Mouse (Mus musculus) cerebellum, adult 2 months (tissue): ENCODE measurements around the gene Gm9758. TPM values are rescaled to one million over a fixed set of nuclear protein-coding genes. Genes with fewer than 3 reads are reported as not detected.
"Not testable (repeated sequence)": the region's sequence is repeated elsewhere in the genome, so short reads cannot be mapped to it uniquely, and the experiment has no call there.

ENCODE experiments used
- DNase-seq, 2 experiments: peaks; one replicate each; pipeline ENCODE4 v3.0.0; 2021
- H3K27ac ChIP-seq: fragments of 200-500 bp; 2 replicates; pipeline ENCODE4 v1.5.1; 2012; ENCODE audit warnings: low read length, control low read depth, inconsistent platforms; ENCODE audit not compliant: insufficient read depth
- H3K27me3 ChIP-seq: fragments of 200-500 bp; 2 replicates; pipeline ENCODE4 v1.6.1; 2012; ENCODE audit warnings: inconsistent platforms, mild to moderate bottlenecking, low read length, moderate library complexity; ENCODE audit not compliant: control insufficient read depth, insufficient read depth
- H3K4me1 ChIP-seq: fragments of 200-500 bp; 2 replicates; pipeline ENCODE4 v1.6.1; 2011; ENCODE audit warnings: low read length; ENCODE audit not compliant: control insufficient read depth, insufficient read depth
- H3K4me3 ChIP-seq: fragments of 200-500 bp; replicated peaks from 2 replicates; pipeline ENCODE3; 2011; ENCODE audit warnings: mild to moderate bottlenecking, low read depth, low read length, control low read depth; ENCODE audit not compliant: insufficient read depth
- WGBS: fragments of 180-500 bp; shearing (Covaris S2); methylation state at CpG from one replicate; pipeline ENCODE4 v1.1.7; 2018; 5-methylcytosine and 5-hydroxymethylcytosine counted together
- polyA plus RNA-seq: library from polyadenylated mRNA; depleted of rRNA; stranded (reverse); fragments of >200 nt; gene quantifications from 2 replicates; pipeline ENCODE4 v1.2.3, GENCODE M21; 2012; rRNA removed

Gm9758 gene
- polyA plus RNA-seq, result not detected in 2 replicates

DNA sequence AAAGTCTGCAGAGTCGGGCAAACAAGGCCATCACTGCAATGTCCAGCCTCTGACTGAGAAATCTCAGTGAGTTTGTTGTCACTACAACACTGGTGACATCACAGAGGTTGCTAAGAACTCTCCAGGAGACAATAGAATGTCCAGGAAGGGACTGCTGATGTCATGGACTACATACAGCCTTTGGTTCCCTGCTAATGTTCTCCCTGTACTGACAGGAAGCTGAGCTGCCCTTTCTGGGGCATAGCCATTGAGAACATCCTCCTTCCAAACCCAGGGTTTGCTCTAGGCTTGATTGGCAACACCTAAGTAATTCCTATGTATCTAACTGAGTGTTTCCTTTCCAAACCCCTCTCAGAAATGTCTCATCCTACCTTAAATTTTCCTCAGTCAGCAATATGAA is at the start of gene Gm9758:
Gm9758 (minus strand) TSS at position 101 of the 400 bp plus-strand sequence.
- 22% methylated on average over 1 of the region's 1 CpGs for WGBS
- H3K27me3 ChIP-seq, H3K27ac ChIP-seq, H3K4me1 ChIP-seq, DNase-seq, H3K4me3 ChIP-seq: not testable (repeated sequence)

DNA sequence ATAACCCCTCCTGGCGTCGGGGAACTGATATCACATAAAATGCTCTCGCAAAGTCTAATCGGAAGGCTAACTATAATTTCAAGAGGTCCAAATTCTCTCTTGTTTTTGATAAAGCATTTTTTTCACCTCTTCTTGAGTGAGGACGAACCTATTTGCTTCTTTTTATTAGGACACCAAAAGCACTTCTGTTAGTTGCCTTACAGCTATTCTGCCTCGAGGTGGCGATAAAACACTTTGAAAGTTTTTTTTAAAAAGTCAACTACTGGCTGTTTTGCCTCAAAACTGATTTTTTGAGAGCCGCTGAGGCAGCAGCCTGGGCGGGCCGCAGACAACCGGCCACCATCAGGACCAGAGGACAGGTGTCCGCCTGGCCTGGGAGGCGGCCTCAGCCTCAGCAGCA is 49.1 kb upstream of the Gm9758 start:
- 81% methylated on average over 13 of the region's 13 CpGs for WGBS
- not testable (repeated sequence) for H3K27me3 ChIP-seq, H3K27ac ChIP-seq, H3K4me1 ChIP-seq, H3K4me3 ChIP-seq, DNase-seq

DNA sequence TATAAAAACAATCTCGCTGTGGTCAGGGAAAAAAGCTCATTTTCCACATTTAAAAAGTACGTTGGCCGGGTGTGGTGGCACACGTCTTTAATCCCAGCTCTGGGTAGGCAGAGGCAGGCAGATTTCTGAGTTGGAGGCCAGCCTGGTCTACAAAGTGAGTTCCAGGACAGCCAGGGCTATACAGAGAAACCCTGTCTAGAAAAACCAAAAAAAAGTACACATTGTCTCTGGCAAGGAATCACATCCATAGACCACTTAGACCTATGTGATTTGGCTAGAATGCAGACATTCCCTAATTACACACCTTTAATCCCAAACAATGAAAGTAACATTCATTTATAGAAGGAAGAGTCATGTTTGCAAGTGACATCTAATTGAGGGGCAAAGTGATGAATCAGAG is 46.8 kb upstream of the Gm9758 start:
- not testable (repeated sequence) for H3K27ac ChIP-seq, H3K27me3 ChIP-seq, H3K4me1 ChIP-seq, H3K4me3 ChIP-seq, DNase-seq
- WGBS, result 76% methylated on average over 4 of the region's 4 CpGs

DNA sequence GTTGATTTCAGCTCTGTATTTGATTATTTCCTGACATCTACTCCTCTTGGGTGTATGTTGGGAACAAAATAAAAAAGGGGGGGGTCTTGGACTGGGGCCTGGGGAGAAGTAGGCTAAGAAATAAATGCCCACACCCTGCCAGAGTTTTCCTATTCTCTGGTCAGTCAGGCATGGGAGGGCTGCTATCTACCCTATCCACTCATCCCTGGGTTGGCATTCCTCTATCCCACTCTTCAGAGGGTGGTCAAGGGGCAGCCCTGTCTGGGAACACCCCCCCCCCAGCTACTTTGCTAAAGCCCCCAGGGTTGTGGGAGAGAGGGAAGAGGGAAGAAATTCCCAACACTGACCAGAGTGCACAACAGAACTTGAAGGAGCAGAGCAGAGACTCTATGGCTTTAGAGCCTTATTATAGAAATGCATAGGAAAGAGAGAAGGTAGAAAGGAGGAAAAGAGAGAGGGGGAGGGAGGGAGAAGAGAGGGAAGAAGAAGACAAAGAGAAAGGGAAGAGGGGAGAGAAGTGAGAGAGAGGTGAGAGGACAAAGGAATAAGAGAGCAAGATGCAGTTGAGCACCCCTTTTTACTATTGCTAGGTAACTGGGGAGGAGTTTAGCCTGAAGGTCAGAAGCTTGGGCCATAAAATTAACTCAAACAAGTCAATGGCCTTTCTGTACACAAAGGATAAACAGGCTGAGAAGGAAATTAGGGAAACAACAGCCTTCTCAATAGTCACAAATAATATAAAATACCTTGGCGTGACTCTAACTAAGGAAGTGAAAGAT is 41.4 kb upstream of the Gm9758 start:
- DNase-seq, H3K4me1 ChIP-seq, H3K27me3 ChIP-seq, H3K4me3 ChIP-seq, H3K27ac ChIP-seq: not testable (repeated sequence)
- 90% methylated on average over 1 of the region's 1 CpGs for WGBS

DNA sequence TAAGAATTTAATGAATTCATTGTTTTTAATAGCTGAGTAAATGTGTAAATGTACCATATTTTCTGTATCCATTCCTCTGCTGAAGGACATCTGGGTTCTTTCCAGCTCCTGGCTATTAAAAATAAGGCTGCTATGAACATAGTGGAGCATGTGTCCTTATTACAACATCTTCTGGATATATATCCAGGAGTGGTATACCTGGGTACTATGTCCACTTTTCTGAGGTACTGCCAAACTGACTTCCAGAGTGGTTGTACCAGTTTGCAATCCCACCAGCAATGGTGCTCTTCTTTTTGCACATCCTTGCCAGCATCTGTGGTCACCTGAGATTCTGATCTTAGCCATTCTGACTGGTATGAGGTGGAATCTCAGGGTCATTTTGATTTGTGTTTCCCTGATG is 38.9 kb upstream of the Gm9758 start:
- not testable (repeated sequence) for H3K27me3 ChIP-seq, DNase-seq, H3K4me1 ChIP-seq, H3K4me3 ChIP-seq, H3K27ac ChIP-seq

DNA sequence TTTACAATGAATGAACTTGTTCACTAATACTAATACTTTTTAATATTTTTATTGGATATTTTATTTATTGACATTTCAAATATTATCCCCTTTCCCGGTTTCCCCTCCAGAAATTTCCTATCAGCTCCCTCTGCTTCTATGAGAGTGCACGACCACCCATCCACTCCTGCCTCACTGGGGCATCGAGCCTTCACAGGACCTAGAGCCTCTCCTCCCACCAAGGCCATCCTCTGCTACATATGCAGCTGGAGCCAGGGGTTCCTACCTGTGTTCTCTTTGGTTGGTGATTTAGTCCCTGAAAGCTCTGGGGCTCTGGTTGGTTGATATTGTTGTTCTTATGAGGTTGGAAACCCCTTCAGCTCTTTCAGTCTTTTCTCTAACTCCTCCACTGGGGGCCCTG is 38.0 kb upstream of the Gm9758 start:
- WGBS, result 54% methylated on average over 3 of the region's 3 CpGs
- not testable (repeated sequence) for H3K27ac ChIP-seq, H3K27me3 ChIP-seq, H3K4me3 ChIP-seq, H3K4me1 ChIP-seq, DNase-seq

DNA sequence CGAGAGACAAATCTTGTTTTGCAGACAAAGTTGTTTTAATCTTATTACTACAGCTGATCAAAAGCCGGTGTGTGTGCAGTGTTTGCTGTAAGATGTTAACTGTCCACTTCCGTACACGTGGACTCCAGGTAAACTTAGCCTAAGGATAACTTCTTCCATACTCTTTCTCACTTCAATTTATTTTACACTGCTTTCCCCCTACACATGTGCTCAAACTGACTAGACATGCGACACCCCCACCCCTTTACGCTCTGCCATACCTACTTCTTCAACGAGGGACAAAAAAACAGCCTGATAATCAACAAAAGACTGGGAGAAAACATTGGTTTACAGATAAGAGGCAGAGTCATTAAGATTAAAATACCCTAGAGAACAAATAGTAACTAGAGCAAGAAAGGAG is 37.1 kb upstream of the Gm9758 start:
- not testable (repeated sequence) for H3K27ac ChIP-seq, DNase-seq, H3K4me1 ChIP-seq, H3K27me3 ChIP-seq, H3K4me3 ChIP-seq
- 67% methylated on average over 7 of the region's 7 CpGs for WGBS

DNA sequence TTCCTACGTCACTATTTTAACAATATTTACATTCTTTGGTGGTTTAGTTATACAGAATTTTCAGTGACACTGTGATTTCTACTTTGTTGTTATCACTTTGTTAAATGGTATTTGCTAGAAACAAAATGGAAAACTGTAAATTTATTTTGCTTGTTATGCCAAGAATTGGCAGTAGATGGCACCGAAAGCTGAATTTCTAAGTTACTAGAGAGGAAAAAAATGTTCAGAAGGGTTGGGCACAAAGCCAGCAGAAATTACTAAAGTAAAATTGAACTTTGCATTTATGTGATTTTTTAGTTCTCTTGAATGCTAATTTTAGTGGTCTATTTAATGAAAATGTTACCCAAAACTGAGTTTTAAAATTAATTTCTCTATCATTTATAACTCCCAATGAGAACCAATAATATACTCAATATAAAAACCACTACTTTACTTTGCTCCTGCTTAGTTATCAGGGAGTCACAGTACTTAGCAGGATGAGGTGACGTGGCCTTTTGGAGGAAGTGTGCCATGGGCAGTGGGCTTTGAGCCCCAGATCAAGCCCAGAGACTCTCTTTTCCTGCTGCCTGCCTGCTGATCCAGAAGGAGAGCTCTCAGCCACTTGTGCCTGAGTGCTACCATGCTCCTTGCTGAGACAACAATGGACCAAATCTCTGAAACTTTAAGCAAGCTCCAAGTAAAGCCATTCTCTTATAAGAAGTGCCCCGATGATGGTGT is 32.9 kb upstream of the Gm9758 start:
- not testable (repeated sequence) for H3K4me3 ChIP-seq, H3K4me1 ChIP-seq, DNase-seq, H3K27ac ChIP-seq, H3K27me3 ChIP-seq
- WGBS, result 57% methylated on average over 4 of the region's 4 CpGs

DNA sequence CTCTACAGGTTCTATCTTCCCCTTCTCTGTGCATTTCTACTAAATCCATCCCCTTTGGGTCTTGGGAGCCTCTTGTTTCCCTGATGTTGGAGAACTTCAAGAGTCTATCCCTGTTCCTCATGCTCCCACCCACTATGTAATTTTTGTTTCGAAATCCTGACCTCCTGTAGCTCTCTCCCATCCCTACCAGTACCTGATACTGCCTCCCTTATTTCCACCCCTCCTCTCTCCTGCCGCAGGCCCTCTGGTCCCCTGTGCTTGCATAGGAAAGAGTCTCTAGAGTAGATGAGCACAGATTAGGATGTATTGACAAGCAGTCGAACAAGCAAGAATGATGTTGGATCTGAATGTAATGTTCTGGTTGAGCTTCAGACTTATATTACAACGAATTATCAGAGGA is 30.8 kb upstream of the Gm9758 start:
- WGBS, result 62% methylated on average over 4 of the region's 4 CpGs
- H3K27me3 ChIP-seq, DNase-seq, H3K27ac ChIP-seq, H3K4me3 ChIP-seq, H3K4me1 ChIP-seq: not testable (repeated sequence)

DNA sequence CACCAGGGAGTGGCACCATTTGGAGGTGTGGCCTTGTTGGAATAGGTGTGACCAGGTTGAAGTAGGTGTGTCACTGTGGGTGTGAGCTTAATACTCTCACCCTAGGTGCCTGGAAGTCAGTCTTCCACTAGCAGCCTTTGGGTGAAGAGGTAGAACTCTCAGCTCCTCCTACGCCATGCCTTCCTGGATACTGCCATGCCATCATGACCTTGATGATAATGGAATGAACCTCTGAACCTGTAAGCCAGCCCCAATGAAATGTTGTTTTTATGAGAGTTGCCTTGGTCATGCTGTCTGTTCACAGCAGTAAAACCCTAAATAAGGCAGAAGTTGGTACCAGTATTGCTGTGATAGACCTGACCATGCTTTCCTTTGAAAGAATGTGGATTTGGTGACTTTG is 26.3 kb upstream of the Gm9758 start:
- not testable (repeated sequence) for H3K27me3 ChIP-seq, H3K4me3 ChIP-seq, H3K27ac ChIP-seq, H3K4me1 ChIP-seq, DNase-seq
- 88% methylated on average over 1 of the region's 1 CpGs for WGBS

DNA sequence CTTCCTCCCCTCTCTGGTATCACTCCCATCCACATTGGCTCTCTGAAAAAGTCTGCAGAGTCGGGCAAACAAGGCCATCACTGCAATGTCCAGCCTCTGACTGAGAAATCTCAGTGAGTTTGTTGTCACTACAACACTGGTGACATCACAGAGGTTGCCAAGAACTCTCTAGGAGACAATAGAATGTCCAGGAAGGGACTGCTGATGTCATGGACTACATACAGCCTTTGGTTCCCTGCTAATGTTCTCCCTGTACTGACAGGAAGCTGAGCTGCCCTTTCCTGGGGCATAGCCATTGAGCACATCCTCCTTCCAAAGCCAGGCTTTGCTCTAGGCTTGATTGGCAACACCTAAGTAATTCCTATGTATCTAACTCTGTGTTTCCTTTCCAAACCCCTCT is 23.6 kb upstream of the Gm9758 start, which contains the start of gene Speer4e:
Speer4e (minus strand) TSS at position 101 of the 400 bp plus-strand sequence.
- not testable (repeated sequence) for H3K4me3 ChIP-seq, DNase-seq, H3K27ac ChIP-seq, H3K27me3 ChIP-seq, H3K4me1 ChIP-seq
- 12% methylated on average over 1 of the region's 1 CpGs for WGBS

DNA sequence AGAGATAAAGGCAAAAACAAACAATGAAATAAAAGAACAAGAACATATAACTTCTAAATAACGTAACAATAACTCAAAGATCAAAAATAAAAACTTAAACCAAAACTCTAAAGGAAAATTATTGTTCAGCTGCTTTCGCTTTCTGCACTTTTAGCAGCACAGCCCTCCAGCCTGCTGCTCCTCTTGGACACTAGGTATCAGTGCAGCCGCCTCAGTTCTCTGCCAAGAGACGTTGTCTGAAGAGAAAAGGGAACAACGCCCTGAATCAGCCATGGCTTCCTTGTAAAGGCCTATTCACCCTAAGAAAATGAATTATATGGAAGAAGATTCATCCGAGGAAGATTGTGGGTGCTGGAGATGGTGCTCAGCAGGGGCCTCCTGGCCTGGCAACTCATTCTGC is 19.0 kb upstream of the Gm9758 start:
- not testable (repeated sequence) for H3K4me3 ChIP-seq, DNase-seq, H3K27ac ChIP-seq, H3K4me1 ChIP-seq, H3K27me3 ChIP-seq
- 61% methylated on average over 5 of the region's 6 CpGs for WGBS

DNA sequence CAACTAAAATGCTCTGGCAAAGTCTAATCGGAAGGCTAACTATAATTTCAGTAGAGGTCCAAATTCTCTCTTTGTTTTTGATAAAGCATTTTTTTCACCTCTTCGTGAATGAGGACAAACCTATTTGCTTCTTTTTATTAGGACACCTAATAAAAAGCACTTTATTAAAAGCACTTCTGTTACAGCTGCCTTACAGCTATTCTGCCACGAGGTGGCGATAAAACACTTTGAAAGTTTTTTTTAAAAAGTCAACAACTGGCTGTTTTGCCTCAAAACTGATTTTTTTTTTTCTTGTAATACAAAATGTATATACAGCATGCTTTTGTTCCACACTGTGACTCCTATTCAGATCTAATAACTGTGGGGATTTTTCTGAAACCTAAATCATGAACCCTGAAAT is 12.3 kb upstream of the Gm9758 start:
- WGBS, result 32% methylated on average over 4 of the region's 4 CpGs
- DNase-seq, H3K4me3 ChIP-seq, H3K27ac ChIP-seq, H3K4me1 ChIP-seq, H3K27me3 ChIP-seq: not testable (repeated sequence)
